Mouse (Mus musculus) brain, embryonic 14.5 days (tissue): Measurements from ENCODE around the gene Olfr1226.

Source experiments
- CTCF ChIP-seq: fragments of 200-500 bp; IDR thresholded peaks from 2 replicates; pipeline ENCODE4 v1.5.1; 2012; ENCODE audit warnings: inconsistent platforms, mild to moderate bottlenecking, moderate library complexity, borderline replicate concordance; ENCODE audit not compliant: insufficient read depth, insufficient read length; ENCODE audit errors: extremely low read depth
- POLR2A ChIP-seq: fragments of 200-500 bp; IDR thresholded peaks from 2 replicates; pipeline ENCODE4 v1.6.1; 2012; ENCODE audit warnings: mild to moderate bottlenecking, inconsistent platforms, borderline replicate concordance; ENCODE audit not compliant: poor library complexity, insufficient read depth, insufficient read length, severe bottlenecking; ENCODE audit errors: extremely low read depth

DNA sequence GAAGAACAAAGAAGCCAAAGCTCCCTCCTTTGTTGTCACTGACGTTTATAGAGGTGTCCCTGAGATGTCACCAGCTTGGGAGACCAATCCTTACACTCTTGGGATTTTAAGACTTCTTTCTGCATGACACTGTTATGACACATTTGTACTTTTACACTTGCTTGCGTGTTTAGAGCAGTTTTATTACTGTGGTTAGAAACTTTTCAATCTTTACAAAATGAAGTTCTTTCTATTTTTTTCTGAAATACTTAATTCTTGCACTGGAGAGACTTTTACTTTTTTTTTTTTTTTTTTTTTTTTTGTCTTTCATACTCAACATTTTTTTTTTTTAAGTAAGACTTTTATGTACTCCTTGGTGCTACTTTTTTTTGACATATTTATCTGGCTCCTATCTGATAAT, at the start of gene Olfr1226:
- TF ChIP-seq CTCF (no peak), POLR2A (no peak)
